Mouse (Mus musculus): ENCODE data around the gene Esrrg.

Esrrg gene

DNA sequence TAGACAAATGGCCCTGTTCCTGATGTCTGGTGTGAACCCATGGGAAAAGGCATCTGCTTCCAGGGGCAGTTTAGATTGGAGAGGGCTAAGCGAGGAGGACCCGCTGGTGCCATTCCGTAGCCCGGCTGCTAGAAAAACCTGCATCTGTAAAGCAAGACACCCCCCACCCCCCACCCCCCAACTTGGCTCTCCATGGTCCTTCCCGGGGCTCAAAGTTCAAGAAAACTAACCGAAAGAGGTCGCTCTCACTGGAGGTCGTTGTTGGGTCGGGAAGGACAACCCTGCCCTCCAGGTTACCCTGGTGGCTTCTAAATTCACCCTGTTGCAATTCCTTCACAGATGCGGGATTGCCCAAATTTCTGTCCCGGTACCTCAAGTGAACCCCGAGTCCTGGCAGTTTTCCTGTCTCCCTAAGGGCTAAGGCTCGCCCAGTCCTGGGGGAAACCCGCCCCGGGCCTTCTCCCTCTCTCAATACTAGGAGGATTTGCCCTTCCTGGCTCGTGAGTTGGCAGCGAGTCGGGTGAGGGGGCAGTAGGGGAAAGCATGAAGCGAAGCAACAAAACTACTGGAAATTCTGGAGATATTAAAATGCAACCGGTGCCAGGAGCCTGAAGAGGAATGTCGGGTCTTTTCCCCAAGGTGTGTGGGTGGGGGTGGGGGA is at the start of gene Esrrg:
Esrrg (plus strand) TSS at position 531 of the 661 bp plus-strand sequence.
- no peak for DNase-seq (ENCODE audit: low spot score in 2 of 2)

DNA sequence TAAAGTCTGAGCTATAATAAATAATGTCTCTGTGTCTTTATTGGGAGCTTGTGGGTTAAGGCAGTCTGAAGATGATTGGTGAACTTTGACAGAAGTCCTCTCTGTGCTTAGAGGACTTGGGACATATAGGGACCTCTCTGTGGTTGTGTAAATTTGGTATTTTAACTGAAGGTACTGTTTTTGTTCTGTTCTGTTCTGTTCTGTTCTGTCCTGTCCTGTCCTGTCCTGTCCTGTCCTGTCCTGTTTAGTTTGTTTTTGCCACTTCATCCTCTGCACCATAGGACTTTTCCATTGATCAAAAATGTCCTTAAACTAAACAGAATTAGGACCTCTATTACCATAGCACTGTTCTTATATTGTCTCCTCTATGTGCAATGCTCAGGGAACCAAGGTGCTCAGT is 24.6 kb upstream of the Esrrg start:
- DNase-seq (ENCODE audit: low spot score in 2 of 2) = no peak

DNA sequence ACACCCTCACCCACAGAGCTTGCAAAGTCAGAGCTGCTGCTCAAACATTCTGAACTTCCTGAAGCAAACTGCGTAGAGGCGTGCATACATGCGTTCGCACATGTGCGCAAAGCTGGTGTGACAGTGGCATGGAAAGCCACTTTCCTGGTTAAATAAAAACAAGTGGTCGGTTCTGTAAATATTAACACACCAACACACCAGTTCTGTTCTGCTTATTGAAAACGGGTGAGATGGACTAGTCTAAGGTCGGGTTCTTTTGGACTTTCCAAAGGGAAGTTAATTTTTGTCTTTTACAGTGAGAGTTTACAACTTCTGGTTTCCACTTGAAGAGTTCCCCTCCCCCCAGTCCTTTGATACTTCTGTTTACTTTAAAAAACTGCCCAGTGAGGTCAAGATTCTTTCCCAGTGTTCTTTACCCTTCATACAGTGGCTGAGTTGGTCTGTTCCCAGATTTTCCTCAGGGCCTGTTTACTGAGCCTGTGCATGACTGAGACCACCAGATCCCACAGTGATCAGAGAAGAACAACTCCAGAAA is 22.0 kb upstream of the Esrrg start:
- no peak for DNase-seq (ENCODE audit: low spot score in 2 of 2)

DNA sequence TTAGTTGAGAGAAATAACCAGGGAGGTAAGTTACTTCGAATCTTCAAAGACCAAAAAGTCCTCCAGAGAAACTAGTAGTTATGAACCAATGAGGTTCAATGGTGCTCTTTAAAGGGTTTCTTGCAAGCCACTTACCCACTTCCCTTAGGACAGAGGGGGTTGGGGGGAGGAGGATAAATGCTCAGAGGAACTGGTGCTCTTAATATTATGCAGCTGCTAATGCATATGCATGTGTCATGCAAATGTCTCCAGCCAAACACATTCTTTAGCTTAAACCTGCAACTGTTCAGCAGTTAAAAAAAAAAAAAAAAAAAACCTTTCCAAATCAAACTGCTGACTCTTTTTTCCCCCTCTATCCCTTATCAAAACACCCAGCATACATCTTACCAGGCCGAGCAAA is 5.6 kb upstream of the Esrrg start:
- no peak for DNase-seq (ENCODE audit: low spot score in 2 of 2)

DNA sequence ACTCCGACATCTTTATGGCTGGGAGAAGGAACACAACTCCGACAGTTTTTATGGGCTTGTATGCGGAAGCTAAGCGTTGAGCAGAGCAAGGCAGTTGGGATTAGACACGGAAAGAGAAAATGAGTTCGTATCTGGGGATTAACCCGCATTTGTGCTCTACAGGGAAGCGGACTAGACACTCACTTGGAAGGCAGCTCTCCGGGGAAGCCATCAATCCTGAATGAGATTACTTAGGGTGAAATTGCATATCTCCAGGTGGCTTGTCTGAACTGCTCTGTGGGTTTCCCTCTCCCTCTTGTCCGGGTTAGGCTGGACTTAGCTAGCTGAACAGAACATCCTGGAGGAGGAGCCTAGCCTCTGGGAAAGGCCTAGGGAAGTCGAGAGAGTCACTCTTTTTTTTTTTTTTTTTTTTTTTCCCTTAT is 4.5 kb upstream of the Esrrg start:
- no peak for DNase-seq (ENCODE audit: low spot score in 2 of 2)

DNA sequence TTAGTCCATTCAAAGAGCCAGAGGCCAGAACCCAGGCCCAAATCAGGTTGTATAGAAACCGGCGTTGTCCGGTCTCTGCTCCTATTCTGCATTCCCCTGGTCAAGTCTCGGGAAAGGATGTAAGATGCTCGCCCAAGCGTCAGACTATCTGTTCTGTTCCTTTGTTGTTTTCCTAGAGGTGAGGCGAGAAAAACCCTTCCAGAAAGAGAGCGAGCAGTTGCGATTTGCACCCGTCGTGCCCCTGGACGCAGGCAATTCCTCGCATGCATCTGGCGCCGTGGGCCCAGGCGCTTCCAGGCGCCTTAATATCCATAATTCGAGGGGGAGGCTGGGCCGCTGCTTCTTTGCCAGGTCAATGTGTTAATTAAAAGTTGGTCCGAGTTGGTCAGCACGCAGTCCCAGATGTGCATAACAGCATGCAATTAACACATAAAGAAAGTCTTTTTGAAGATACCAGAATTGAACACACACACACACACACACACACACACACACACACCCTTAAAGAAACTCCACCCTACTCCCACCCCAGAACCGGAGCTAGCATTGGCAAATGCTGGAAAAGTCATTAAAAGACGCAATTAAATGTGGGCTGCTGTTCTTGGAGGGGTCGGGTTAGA is 3.8 kb upstream of the Esrrg start:
- no peak for DNase-seq (ENCODE audit: low spot score in 2 of 2)

DNA sequence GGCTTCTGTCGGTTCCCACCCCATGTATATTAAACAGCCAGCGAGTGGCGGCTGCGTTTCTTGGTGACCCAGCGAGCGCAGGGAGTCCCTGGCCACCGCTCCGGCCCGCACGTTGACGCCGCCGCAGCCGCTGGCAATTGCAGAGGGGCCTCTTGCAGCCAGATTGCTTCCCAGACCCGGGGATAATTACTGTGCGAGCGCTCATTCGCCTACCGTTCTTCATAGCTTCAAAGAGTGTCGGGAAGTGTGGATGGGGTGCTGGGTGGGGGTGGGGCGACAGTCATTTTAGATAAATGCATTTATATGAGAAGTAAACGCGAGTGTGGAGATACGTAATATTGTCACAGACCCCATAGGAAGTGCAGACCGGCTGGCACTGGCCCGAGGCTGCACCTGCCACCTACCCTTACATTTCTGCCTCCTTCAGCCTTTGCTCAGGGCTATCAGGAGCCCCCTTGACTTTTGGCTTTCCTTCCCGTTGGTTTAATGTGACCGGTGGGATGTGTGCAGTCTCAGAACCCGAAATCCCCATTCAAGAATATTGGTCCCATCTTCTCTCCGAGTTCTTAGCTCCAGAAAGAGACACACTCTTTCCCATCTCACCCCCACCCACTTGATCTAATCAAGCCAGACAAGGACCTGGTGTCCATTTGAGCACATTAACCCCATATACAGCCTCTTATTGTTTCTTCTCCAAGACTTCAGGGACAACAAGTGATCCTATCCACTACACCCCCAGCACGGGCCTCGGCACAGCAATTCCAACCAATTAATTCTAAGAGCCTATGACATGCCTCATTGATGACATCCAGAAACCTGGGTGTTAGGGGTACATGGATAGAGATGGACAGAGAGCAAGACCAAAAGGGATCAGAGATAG is 3.0 kb upstream of the Esrrg start:
- no peak for DNase-seq (ENCODE audit: low spot score in 2 of 2)

DNA sequence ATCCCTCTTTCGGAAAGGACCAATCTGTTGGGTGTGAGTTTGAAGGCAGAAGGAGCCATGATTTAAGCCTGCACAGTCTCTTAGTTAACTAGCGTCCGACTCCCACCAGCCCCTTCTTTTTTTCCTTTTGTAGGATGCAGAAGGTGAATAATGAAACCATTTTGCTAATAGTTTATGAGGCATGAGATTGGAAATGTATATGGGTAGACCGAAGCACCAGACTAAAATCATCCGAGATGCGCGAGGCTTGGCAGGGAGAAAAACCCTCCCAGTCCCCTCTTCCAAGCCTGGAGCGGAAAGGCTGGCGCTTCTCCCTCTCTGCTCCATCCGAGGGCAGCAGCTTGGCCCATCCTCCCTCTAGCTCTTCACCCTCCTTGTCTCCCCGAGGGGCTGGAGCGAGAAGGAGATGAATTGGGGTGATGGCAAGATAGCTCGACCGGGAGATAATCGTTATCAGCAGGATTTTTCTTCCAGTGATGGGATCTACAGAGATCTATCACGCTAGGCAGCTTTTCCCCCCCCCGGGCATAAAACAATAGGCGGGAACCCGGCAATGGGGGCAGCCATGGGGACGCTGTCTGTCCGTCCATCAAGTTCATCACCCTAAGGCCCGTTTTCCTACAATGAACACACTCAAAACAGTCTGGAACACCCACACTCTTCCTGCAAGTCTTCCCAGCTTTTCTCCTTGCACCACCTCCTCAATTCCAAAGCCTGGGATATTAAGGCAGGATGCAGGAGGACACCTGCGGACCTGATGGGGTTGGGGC is 2.1 kb upstream of the Esrrg start:
- no peak for DNase-seq (ENCODE audit: low spot score in 2 of 2)

DNA sequence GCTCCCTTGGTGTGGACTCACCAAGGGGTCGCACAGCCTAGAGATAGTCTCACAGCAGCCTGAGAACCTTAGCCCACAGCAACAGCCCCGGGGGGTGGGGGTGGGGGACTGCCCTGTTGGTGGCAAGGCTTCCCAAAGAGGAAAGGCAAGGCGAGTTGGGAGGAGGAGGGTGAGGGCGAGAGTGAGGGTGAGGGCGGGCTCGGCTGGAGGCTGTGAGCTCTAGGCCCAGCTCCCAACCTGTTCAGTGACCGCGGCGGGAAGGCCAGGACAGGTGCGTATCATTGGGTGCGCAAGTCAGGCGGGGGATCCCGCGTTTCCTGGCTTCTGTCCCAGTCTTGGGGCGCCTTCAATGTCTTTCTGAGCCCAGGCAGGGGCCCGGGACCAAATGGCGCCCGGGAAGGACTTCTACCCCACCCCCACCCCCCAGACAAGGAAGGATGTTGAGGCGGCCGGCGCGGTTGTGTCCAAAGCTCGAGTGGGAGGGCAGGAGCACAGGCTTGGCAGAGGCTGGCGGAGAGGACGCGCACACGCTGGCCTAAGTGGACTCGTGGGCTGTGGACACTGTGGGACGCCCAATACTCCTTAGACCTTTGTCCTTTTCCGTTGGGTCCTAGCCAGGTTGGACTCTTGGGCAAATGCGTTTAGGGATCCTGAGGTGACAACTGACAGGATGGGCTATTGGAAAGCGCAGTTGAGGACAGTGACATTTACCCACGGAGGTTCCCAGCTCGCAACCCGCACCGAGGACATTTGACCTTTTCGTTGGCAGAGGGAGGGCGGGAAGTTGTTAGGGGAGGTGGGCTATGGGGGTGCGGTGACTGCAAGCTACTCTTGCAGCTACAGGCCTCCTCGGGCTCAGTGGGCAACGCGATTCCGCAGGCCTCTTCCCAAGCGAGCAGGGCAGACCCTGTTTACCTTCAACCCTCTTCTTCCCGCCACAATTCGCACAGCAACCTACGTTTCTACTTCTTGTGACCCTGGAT is 1.2 kb upstream of the Esrrg start:
- DNase-seq (ENCODE audit: low spot score in 2 of 2) = no peak

DNA sequence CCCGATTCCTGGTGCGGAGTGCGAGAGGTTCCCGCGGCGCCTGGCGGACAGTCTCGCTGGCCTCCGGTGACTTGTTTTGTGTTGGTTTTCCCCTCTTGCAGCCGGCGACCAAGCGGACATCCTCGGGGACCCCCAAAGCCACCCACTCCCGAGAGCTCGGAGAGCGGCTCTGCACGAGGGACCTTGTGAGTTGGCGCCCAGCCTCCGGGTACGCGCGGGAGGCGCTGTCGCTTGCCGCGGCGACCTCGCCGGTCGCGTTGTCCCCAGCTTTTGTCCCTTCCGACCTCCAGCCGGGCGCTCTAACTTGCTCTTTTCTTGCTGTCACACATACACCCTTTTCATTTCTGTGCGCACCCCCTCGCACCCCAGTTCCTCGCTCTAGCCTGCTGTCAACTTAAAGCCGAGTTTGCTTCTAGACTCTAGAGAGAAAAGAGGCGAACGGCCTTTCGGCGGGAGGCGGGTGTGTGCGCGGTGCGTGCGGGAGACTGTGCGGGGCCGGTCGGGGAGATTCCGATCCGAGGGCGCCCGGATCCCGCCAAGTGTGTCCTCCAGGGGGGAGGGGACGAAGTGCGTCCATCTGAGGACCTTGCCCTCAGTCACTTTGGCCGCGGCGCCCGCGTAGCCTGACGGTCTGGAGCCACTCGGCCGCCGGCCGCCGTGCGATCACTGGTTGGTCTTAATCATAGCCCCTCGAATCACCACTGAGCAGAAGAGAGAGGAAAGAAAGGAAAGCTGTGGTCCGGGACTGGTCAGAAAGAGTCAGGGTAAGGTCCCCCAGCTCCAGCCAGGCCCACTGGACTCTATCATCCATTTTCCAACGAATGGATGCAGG is 646 bp downstream of the Esrrg start:
- DNase-seq (ENCODE audit: low spot score in 2 of 2) = peak in 1 of 2 experiments; percentile 46

DNA sequence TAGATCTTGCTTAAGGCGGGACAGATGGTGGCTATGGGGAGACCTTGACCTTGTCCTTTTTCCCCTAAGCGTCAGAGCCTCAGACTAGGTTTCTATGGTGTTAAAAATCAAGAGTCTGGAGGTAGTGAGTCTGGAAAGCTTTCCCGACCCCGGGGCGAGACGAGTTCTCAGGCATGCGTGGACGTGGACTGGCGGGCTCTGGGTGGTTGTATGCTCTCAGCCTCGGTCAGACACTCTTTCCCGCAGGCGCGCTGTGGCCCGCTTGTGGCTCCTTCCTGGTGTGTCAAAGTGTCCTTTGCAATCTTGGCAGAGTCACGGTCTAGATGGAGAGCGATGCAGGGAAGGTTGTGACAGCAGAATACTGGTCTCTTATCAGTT is 1.3 kb downstream of the Esrrg start:
- peak in 1 of 2 experiments; percentile 20 for DNase-seq (ENCODE audit: low spot score in 2 of 2)

DNA sequence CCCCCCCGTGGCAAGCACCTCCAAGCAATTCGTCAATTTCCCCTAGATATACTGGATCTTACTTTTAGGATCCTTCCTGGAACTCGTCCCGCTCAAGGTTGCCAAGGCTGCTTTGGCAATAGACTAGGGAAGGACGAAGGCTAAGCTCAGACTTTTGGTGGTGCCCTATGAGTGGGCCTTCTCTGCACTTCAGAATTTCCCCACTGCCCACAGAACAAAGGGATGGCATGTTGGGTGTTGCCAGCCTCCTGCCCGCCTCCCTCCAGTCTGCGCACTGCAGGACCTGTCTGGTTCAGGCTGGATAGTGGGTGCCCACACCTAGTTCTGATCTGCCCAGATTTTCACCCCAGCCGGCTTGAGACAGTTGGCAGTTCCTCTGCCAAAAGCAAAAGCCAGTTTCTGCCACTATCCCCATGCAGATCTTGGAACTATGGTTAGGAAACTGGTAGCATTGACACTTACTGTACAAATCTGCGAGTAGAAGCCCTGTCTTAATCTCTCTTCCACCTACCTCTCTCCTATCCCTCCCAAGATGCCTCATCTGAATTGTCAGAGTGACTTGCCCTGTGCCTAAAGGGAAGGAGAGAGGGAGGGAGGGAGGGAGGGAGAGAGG is 1.9 kb downstream of the Esrrg start:
- DNase-seq (ENCODE audit: low spot score in 2 of 2) = no peak

DNA sequence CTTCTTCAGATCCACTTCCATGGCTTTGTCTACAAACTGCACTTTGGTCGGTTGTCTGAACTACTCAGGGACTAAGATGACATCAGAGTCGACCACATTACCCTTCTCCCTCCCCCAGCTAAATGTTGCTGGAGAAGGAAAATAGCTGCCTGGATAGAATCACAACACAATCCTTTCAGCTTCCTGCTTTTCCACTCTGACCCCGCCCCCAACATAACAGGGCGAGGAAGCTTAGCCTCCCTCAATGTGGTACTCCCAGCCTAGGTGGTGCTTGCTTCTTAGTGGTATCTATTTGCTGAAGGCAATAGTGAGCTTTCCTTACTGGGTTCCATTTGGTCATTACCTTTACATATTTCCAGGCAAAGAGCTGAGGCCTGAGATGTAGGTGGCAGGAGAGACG is 3.3 kb downstream of the Esrrg start:
- DNase-seq (ENCODE audit: low spot score in 2 of 2) = no peak

DNA sequence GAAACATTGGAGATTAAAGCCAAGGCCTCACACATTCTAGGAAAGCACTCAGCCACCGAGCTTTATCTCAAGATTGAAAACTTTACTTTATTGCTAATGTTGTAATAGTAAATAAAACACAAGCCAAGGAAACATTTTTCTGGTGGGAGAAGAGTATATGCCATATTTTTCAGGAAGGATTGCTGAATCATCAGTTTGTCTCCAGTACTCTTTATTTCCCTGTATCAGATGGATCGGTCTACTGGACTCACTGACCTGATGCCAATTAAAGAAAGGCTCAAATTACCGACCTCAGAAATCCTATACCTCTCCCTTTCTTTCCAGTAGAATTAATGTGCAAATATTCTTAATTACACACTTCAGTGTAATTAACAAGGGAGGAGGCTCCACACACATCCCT is 4.7 kb downstream of the Esrrg start:
- DNase-seq (ENCODE audit: low spot score in 2 of 2) = no peak

DNA sequence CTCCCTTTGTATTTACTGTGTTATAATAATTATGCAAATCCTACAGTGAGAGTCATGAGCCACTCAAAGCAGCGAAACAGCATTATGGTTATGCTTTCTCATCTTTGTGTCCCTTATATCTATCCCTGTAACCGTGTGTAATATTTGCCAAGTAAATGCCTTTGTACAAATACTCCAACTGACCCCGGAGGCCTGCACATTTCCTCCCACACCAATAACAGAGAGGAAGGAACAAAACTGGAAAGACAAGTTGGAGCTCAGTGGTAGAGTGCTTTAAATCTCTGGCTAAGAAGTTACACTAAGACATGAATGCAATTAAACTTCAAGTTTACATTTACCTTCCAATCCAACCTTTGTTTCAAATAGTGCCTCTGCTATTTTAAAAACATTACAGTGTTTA is 15.4 kb downstream of the Esrrg start:
- no peak for DNase-seq (ENCODE audit: low spot score in 2 of 2)

DNA sequence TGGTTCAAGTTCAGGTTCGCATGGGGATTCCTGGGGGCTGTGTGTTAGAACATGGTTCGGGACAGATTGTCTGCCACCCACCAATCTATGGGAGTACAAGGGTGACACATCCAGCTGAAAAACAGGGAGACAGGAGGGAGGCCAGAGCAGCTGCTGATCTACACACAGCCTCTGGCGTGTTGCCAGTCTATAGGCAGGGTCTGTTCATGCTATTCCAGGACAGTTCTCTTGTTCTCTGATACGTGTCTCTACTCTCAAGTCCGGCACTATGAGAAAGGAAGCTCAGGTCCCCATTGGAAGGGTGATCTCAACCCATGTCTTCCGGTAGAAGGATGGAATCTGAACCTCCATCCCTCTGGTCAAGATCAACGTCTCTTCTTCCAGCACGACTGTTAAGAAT is 21.8 kb downstream of the Esrrg start:
- no peak for DNase-seq (ENCODE audit: low spot score in 2 of 2)

DNA sequence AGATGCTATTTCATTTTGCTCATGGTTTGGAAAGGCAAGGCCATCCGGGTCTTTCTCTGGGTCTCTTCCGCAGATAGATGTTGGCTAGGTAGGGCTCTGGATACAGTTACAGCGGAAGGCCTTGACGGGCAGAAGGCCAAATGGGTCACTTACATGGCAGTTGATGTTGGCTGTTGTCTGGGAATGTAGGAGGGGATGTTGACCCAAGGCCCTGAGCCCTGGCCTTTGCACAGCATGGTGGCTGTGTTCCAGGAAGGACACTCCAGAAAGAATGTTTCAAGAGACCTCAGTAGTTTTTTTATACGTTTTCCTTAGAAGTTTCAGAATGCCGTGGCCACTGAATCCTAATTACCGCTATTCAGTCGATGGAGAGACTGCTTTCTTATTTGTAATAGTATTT is 22.9 kb downstream of the Esrrg start:
- DNase-seq (ENCODE audit: low spot score in 2 of 2) = no peak

DNA sequence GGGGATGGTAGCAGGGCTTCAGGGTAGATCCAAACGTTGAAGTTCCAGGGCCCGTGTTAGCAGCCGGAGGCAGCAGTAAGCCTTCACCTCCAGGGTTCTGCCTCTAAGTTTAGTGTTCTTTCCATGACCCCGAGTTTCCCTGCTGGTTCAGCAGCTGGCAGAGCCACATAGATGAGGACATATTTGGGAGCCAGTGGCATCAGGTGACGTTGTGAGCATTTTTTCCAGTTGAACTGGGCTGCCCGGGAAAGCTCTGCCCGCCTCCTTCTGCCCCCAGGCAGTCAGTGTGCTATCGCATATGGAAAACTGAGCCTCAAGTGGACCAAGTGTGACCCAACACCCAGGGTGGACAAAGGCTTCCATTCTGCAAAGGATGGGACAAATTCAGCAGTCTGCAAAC is 36.7 kb downstream of the Esrrg start:
- DNase-seq (ENCODE audit: low spot score in 2 of 2) = no peak

DNA sequence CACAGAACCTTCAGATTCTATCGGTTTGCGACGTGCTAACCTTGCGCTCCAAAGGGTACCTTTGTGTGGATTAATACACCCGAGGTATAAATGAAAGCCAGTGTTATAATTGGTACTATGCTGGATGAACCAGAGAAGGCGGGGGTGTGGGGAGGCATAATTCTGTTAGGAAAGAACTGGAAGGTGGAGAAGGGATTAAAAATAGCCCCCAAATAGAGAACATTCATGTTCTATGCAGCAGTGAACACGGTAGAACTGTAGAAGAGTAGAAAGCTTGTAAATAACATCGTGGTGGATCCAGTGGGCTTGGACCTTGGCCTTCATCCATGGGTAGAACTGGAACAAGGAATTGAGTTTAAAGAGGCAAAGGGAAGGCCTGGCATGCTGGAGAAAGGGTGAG is 40.0 kb downstream of the Esrrg start:
- no peak for DNase-seq (ENCODE audit: low spot score in 2 of 2)
